Mouse (Mus musculus): ENCODE data around the gene Rbfox2.

Rbfox2 gene

GRCm38 (mm10) chr15:77331444-77331843, 24.6 kb upstream of the Rbfox2 start:
- DNase-seq (ENCODE audit: low spot score) = no peak

GRCm38 (mm10) chr15:77329681-77330180, 22.9 kb upstream of the Rbfox2 start:
- no peak for DNase-seq (ENCODE audit: low spot score)

DNA sequence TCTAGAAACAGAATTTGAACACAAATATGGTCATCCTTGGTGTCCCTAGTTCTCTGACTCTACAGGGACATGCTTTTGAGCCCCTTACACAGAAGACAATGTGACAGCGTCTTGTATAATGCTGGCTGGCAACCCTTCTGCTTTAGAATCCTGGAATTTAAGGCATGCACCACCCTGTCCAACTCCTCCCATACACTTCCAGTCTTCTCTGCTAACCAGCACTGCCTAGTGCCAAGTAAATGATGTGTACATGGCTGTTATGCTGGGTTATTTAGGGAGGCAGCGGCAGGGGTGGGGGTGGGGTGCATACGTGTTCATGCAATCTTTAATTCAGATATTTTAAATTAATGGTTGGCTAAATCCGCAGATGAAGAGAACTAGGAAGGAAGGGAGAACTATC, 19.6 kb upstream of the Rbfox2 start:
- DNase-seq (ENCODE audit: low spot score) = no peak

DNA sequence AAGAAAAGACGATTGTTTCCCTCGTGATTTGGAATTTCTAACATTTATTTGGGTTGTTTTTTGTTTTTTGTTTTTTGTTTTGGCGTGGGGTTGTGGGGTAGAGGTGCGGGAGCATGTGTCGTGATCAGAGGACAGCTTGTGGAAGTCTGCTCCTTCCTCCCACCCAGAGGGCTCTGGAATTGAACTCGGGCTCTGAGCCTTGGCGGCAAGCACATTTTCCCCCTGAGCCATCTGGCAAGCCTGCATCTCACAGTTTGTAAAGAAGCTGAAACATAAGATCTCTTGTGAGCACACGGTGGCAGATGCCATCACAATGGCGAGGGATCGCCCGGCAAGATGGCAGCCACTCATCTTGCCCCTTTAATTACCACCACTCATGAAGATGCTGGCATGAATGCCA, 17.6 kb upstream of the Rbfox2 start:
- no peak for DNase-seq (ENCODE audit: low spot score)

DNA sequence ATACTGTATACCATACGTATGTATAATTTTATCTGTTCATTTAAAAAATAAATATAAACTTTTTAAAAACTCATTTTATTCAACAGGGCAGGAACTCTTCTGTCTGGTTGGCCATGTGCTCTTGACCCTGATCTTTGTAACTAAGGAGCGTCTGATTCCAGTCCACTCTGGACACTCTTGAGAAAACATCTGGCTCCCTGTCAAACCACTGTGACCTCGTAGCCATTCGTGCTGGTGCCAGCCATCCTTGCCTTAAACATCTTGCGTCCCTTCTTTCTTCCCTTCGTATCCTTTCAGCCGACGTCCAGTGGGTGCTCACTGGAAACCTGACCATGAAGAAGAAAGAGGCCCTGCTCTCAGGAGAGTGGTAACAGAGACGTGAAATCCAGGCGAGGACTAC, 16.4 kb upstream of the Rbfox2 start:
- DNase-seq (ENCODE audit: low spot score) = no peak

DNA sequence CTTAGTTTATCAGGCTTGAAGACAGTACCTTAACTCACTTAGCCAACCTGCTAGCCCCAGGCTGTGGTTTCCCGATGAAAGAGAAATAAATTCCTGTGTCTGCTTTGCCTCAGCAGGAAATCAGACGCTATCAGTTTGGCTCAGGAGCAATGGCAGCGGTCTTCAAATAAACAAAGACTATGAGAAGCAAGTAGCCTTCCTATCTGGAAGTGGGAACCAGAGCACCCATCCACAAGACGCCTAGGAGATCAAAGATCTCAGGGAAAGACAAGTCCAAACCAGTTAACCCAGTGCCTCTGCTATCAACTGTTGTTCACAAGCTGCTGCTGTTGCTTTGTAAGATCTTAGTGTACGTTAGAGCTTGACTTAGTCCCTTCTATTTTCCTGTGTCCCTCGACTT, 6.9 kb upstream of the Rbfox2 start:
- no peak for DNase-seq (ENCODE audit: low spot score)

- DNase-seq (ENCODE audit: low spot score) = no peak
These were observed 6.0 kb upstream of the Rbfox2 start for GRCm38 (mm10) chr15:77312796-77313195.

- no peak for DNase-seq (ENCODE audit: low spot score)
These were observed 1.1 kb upstream of the Rbfox2 start for GRCm38 (mm10) chr15:77307767-77308495.

DNA sequence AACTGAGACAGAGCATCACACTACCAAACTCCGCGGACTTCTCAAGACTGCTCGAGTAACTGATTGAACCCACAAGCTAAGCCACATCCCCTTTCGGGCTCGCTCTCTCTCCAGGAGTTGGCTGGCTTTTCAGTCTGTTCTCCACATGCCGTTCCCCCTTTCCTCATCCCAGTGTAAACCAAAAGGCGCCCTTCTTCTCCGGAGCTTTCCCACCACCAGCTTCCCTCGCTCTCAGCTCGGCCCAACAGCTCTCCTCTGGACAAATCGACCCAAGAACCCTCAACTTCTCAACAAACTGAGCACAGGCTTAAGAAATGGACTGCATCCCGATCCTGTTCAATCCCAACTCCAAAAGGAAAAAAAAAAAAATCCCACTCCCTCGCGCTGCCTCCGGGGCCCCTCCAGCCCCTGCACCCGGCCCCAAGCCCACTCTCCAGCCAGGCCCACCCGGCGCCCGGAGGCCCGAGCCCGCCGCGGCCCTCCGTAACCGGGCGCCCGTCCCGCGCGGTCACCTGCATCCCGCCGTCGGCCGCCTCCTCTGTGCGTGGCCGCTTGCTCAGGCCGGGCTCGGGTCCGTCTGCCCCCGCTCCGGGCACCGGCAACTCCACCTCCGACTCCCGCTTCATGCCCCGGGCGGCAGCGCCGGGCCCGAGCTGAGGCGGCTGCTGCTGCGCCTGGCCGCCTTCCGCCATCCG, 805 bp downstream of the Rbfox2 start:
- no peak for DNase-seq (ENCODE audit: low spot score)

DNA sequence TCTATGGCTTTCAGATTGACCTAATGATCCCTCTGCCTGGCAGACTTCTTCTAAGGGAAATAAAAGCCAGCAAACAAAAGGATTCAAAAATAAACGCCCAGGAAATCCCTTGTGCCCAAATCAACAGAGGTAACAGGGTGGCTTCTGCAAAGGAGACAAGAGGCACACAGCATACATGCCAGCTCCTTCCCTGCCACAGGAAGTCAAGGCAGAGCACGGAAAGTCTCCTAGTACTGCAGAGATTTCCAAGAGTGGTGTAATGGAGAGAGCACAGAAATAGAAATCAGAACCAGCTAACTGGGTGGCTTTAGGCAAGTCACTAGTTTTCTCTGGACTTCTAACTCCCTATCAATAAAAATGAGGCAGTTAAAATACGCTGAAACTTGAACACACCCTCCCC, 1.8 kb downstream of the Rbfox2 start:
- DNase-seq (ENCODE audit: low spot score) = no peak

GRCm38 (mm10) chr15:77301122-77301521, 5.7 kb downstream of the Rbfox2 start:
- no peak for DNase-seq (ENCODE audit: low spot score)

GRCm38 (mm10) chr15:77298564-77298963, 8.2 kb downstream of the Rbfox2 start:
- no peak for DNase-seq (ENCODE audit: low spot score)

- no peak for DNase-seq (ENCODE audit: low spot score)
These were observed 10.2 kb downstream of the Rbfox2 start for GRCm38 (mm10) chr15:77296635-77297034.

- no peak for DNase-seq (ENCODE audit: low spot score)
These were observed 13.3 kb downstream of the Rbfox2 start for GRCm38 (mm10) chr15:77293493-77293892.

DNA sequence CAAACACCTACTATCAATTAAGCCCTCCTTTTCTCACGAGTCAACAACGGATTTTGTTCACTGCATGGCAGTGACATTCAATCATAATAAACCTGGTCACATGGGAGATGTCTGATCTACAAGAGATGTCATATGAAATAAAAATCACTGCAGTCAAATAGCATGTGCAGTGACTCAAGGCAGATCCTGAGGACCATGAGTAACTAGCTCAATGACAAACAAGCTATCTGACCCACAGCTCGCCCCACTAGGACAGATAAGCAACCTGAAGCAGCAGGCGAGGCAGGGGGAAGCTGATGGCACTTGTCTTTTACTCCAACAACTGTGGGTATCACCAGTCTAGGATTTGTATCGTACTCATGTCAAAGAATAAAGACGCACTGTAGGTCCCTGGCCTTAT, 14.4 kb downstream of the Rbfox2 start:
- no peak for DNase-seq (ENCODE audit: low spot score)

DNA sequence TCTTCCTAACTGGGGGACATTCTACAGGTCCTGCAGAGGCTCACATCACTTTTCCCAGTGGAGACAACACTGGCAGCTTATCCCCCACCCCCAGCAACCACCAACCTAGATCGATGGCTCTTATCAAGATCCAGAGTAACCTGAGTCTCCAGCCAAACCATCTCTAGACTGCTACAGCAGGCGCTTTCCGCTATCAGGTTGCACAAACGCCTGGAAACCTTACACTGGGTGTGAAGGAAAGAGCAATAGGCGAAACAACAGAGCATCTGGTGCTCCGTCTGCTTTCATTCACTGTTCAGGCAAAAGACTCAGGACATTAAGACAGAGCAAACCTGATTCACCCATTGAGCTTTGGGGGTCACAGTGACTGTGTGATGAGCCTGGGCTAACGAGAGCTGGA, 15.3 kb downstream of the Rbfox2 start:
- DNase-seq (ENCODE audit: low spot score) = no peak

DNA sequence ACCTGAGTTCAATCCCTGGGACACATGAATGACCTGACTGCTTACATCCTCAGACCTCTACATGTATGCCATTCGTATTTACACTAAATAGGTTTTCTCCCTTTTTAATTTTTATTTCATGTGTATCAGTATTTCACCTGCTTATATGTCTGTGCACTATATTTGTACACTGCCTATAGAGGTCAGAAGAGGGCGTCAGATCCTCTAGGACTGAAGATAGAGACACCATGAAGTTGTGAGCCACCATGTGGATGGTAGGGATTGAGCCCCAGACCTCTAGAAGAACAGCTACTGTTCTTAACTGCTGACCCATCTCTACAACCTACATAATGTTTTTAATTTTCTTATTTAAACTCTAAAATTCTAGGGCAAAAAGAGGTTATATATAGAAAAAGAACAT, 16.5 kb downstream of the Rbfox2 start:
- no peak for DNase-seq (ENCODE audit: low spot score)

- DNase-seq (ENCODE audit: low spot score) = no peak
These were observed 26.7 kb downstream of the Rbfox2 start for GRCm38 (mm10) chr15:77280130-77280529.

- no peak for DNase-seq (ENCODE audit: low spot score)
These were observed 28.0 kb downstream of the Rbfox2 start for GRCm38 (mm10) chr15:77278825-77279224.

- DNase-seq (ENCODE audit: low spot score) = no peak
These were observed 29.7 kb downstream of the Rbfox2 start for GRCm38 (mm10) chr15:77276838-77277725.

DNA sequence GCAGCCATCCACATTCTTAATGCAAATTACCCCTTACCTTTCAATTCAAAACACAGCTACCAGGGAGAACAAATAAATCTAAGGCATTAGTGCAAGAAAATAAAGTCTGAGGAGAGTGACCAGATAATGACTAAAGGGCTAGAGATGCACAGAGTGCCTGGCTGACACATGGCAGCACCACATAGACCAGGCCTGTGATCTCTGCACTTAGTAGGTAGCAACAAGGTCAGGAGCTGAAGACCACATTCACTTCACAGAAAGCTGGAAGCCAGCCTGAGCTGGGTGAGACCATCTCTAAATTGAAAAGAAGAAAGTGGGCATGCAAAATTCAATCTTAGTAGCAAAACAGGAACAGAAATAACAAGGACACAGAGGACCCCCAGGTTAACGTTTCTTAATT, 30.5 kb downstream of the Rbfox2 start:
- DNase-seq (ENCODE audit: low spot score) = no peak

DNA sequence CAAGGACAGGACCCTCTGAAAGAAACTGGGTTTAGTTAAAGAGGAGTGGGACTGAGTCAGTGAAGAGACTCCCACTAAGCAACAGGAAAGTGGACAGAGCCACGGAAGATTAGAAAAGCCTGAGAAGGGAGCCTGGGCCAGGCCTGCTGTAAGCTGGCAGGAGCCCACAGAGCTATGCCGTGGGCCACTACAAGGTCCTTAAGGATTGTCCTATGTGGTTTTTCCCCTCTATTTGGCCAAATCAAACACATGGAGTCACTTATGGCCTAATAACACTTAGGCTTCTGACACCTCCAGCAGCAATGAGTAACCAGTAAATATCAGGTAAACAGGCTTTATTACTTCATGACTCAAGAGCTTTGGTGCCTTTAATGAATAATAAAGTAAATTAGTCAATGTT, 31.2 kb downstream of the Rbfox2 start:
- DNase-seq (ENCODE audit: low spot score) = no peak

GRCm38 (mm10) chr15:77273947-77274346, 32.9 kb downstream of the Rbfox2 start:
- DNase-seq (ENCODE audit: low spot score) = no peak
